ENCODE assay signal across 8 mouse cellular contexts in the genomic region with DNA sequence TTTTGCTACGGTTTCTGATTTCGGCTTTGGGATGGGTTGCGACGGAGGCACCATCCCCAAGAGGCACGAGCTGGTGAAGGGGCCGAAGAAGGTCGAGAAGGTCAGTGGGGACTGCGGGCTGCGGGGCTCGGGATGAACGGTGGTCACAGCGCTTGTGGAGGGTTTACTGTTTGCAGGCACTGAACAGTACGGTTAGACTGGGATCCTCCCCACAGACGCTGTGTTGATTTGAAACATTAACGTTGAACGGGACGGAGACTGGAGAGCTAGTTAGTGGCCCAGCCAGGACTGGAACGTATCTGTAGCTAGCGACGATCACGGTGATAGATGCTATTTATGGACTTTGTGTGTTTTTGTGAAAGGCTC. TPM values are rescaled to one million over a fixed set of nuclear protein-coding genes. Genes with fewer than 3 reads are reported as not detected.
DNase-seq lines count a peak whose midpoint lies in the region; ATAC-seq and TF ChIP-seq lines count a peak whose summit lies in the region.

No protein-coding gene starts in this region.

- no peaks in the 10 kb centered on the region for H3K27me3 ChIP-seq in kidney, postnatal 0 days (ENCODE audit: insufficient read depth, low read length)
- no peaks in the 10 kb centered on the region for H3K27me3 ChIP-seq in hindbrain, embryonic 16.5 days (replicated peaks; ENCODE audit: control insufficient read depth, insufficient read depth, low read length)
- no peaks in the 10 kb centered on the region for H3K27me3 ChIP-seq in midbrain, postnatal 0 days (ENCODE audit: insufficient read depth, low read length)

- intact Hi-C loops in gastrocnemius, postnatal 36 days (cut with DNase I): loop anchor here (5.0 to 10.0 kb wide), 2 partner anchors 63 to 216 kb away; no protein-coding TSS in a partner anchor

- peak overlapping the region; percentile 78 for H3K4me3 ChIP-seq in kidney, postnatal 0 days (replicated peaks; ENCODE audit: low read depth, low read length)
- peak overlapping the region; percentile 92 for H3K4me3 ChIP-seq in cortical plate, adult 2 months (ENCODE audit: insufficient read depth, low read length)
- peak overlapping the region; percentile 65 for H3K4me3 ChIP-seq in hindbrain, embryonic 16.5 days (ENCODE audit: low read length)
- H3K4me3 ChIP-seq in midbrain, postnatal 0 days (ENCODE audit: low read depth, low read length): peak overlapping the region; percentile 74

- H3K9me3 ChIP-seq in kidney, postnatal 0 days (replicated peaks; ENCODE audit: low read length): no peaks in the 10 kb centered on the region
- no peaks in the 10 kb centered on the region for H3K9me3 ChIP-seq in hindbrain, embryonic 16.5 days (ENCODE audit: control insufficient read depth, low read length)
- no peaks in the 10 kb centered on the region for H3K9me3 ChIP-seq in midbrain, postnatal 0 days (ENCODE audit: low read length)

- H3K4me2 ChIP-seq in kidney, postnatal 0 days (ENCODE audit: low read length): peak overlapping the region; percentile 85
- peak overlapping the region; percentile 80 for H3K4me2 ChIP-seq in hindbrain, embryonic 16.5 days (ENCODE audit: low read length)
- peak overlapping the region; percentile 92 for H3K4me2 ChIP-seq in midbrain, postnatal 0 days (ENCODE audit: low read depth, low read length, poor library complexity, severe bottlenecking)

- DNase-seq in kidney, postnatal 0 days (ENCODE audit: low spot score): no peak
- DNase-seq in kidney, adult 9 months: no peak
- no peak for DNase-seq in midbrain, postnatal 0 days (ENCODE audit: low spot score)
- DNase-seq in urinary bladder, adult 2 months (ENCODE audit: low spot score): no peak
- DNase-seq in urinary bladder, adult 18-20 months (ENCODE audit: low spot score in 2 of 2): no peak
- no peak for DNase-seq in gastrocnemius, postnatal 36 days

- peak overlapping the region; percentile 1; the same call in 1 of the 2 replicates for H3K27ac ChIP-seq in kidney, postnatal 0 days
- H3K27ac ChIP-seq in cortical plate, adult 2 months (ENCODE audit: insufficient read depth, low read length): no peak overlapping the region
- peak overlapping the region; percentile 60; the same call in 1 of the 2 replicates for H3K27ac ChIP-seq in hindbrain, embryonic 16.5 days (ENCODE audit: low read depth, low read length)
- H3K27ac ChIP-seq in midbrain, postnatal 0 days (ENCODE audit: low read depth, low read length): peak overlapping the region; percentile 57; the same call in 1 of the 2 replicates

- peaks cover 16% of the 10 kb centered on the region for H3K4me1 ChIP-seq in kidney, postnatal 0 days (replicated peaks; ENCODE audit: insufficient read depth, low read length)
- peaks cover 7% of the 10 kb centered on the region for H3K4me1 ChIP-seq in cortical plate, adult 2 months (ENCODE audit: control insufficient read depth, insufficient read depth, low read length)
- H3K4me1 ChIP-seq in hindbrain, embryonic 16.5 days (ENCODE audit: control insufficient read depth, insufficient read depth, low read depth, low read length): peaks cover 22% of the 10 kb centered on the region
- peaks cover 11% of the 10 kb centered on the region; the same call in 1 of the 2 replicates for H3K4me1 ChIP-seq in midbrain, postnatal 0 days (ENCODE audit: insufficient read depth, low read length)

- no peak for TF ChIP-seq CTCF in kidney, postnatal 0 days (IDR thresholded peaks at IDR 0.05; ENCODE audit: low read depth)
- no peak for TF ChIP-seq CTCF in cortical plate, adult 2 months (IDR thresholded peaks at IDR 0.05; ENCODE audit: extremely low read depth, insufficient read depth, low read length)
- no peak for TF ChIP-seq CTCF in midbrain, postnatal 0 days (IDR thresholded peaks at IDR 0.05)

- under 1% methylated on average over 21 of the region's 21 CpGs for WGBS in kidney, postnatal 0 days
- WGBS in hindbrain, embryonic 16.5 days: 0% methylated on average over 21 of the region's 21 CpGs
- under 1% methylated on average over 21 of the region's 21 CpGs for WGBS in midbrain, postnatal 0 days

- 0 out of 2 replicates have a peak, but pooled peaks cover 1% of the 10 kb centered on the region for H3K36me3 ChIP-seq in kidney, postnatal 0 days (ENCODE audit: insufficient read depth, low read length)
- H3K36me3 ChIP-seq in hindbrain, embryonic 16.5 days (ENCODE audit: control insufficient read depth, insufficient read depth, low read length): peaks cover under 1% of the 10 kb centered on the region; the same call in 1 of the 2 replicates
- peaks cover 7% of the 10 kb centered on the region for H3K36me3 ChIP-seq in midbrain, postnatal 0 days (ENCODE audit: insufficient read depth, low read length)

- H3K9ac ChIP-seq in kidney, postnatal 0 days (ENCODE audit: low read depth, low read length): peak overlapping the region; percentile 69
- H3K9ac ChIP-seq in hindbrain, embryonic 16.5 days (ENCODE audit: low read depth, low read length): peak overlapping the region; percentile 66
- peak overlapping the region; percentile 79 for H3K9ac ChIP-seq in midbrain, postnatal 0 days (replicated peaks; ENCODE audit: low read length, poor library complexity, severe bottlenecking)

- TF ChIP-seq POLR2A in cortical plate, adult 2 months (IDR thresholded peaks at IDR 0.05; ENCODE audit: extremely low read depth, insufficient read depth, low read length): no peak

- peak; percentile 62 for ATAC-seq in kidney, postnatal 0 days (replicated peaks; ENCODE audit: low FRiP score, low read depth)
- peak; percentile 78 for ATAC-seq in hindbrain, embryonic 16.5 days
- ATAC-seq in midbrain, postnatal 0 days (ENCODE audit: low FRiP score): peak; percentile 42

RNA-seq across cellular contexts. Expression of a gene that starts 0.3 kb away (rescaled TPM):
- polyA plus RNA-seq in kidney, postnatal 0 days (2015; fragmentation: Nextera tagmentation; extraction: Ambion mirVana): 73.2 and 83.9 TPM in 2 replicates
- 83.8 and 87.4 TPM in 2 replicates for polyA plus RNA-seq in cortical plate, adult 2 months (2012; rRNA removed)
- 95.1 and 96.1 TPM in 2 replicates for polyA plus RNA-seq in hindbrain, embryonic 16.5 days (2015; fragmentation: Nextera tagmentation; extraction: Ambion mirVana)
- 62.0 and 67.0 TPM in 2 replicates for total RNA-seq in midbrain, postnatal 0 days (2014; rRNA removed)
- 85.0 and 89.2 TPM in 2 replicates for polyA plus RNA-seq in midbrain, postnatal 0 days (2015; fragmentation: Nextera tagmentation; extraction: Ambion mirVana)
- polyA plus RNA-seq in urinary bladder, adult 2 months (2012; rRNA removed): 72.6 and 72.7 TPM in 2 replicates
- total RNA-seq in gastrocnemius, postnatal 36 days (2021): 10 to 100 TPM; 27.0 to 27.6 TPM

RNA-seq across cellular contexts. Expression of a gene that starts 17.8 kb away (rescaled TPM):
- polyA plus RNA-seq in kidney, postnatal 0 days (2015; fragmentation: Nextera tagmentation; extraction: Ambion mirVana): 0.50 and 0.51 TPM in 2 replicates
- polyA plus RNA-seq in cortical plate, adult 2 months (2012; rRNA removed): not detected in 2 replicates
- polyA plus RNA-seq in hindbrain, embryonic 16.5 days (2015; fragmentation: Nextera tagmentation; extraction: Ambion mirVana): 0.96 and 1.4 TPM in 2 replicates
- not detected in 2 replicates for total RNA-seq in midbrain, postnatal 0 days (2014; rRNA removed)
- 0.77 and 1.2 TPM in 2 replicates for polyA plus RNA-seq in midbrain, postnatal 0 days (2015; fragmentation: Nextera tagmentation; extraction: Ambion mirVana)
- polyA plus RNA-seq in urinary bladder, adult 2 months (2012; rRNA removed): 0.04 TPM in 1 of 2 replicates, not detected in the other
- total RNA-seq in gastrocnemius, postnatal 36 days (2021): not detected

RNA-seq across cellular contexts. Expression of a gene that starts 31.7 kb away (rescaled TPM):
- polyA plus RNA-seq in kidney, postnatal 0 days (2015; fragmentation: Nextera tagmentation; extraction: Ambion mirVana): 0.20 TPM in 1 of 2 replicates, not detected in the other
- 0.17 TPM in 1 of 2 replicates, not detected in the other for polyA plus RNA-seq in cortical plate, adult 2 months (2012; rRNA removed)
- 0.24 and 0.31 TPM in 2 replicates for polyA plus RNA-seq in hindbrain, embryonic 16.5 days (2015; fragmentation: Nextera tagmentation; extraction: Ambion mirVana)
- not detected in 2 replicates for total RNA-seq in midbrain, postnatal 0 days (2014; rRNA removed)
- 0.43 and 0.47 TPM in 2 replicates for polyA plus RNA-seq in midbrain, postnatal 0 days (2015; fragmentation: Nextera tagmentation; extraction: Ambion mirVana)
- 0.26 and 0.59 TPM in 2 replicates for polyA plus RNA-seq in urinary bladder, adult 2 months (2012; rRNA removed)
- total RNA-seq in gastrocnemius, postnatal 36 days (2021): under 1 TPM in 1 of 2 experiments, not detected in 1; 0.52 TPM

RNA-seq across cellular contexts. Expression of a gene that starts 47.0 kb away (rescaled TPM):
- polyA plus RNA-seq in kidney, postnatal 0 days (2015; fragmentation: Nextera tagmentation; extraction: Ambion mirVana): 0.13 and 0.14 TPM in 2 replicates
- polyA plus RNA-seq in cortical plate, adult 2 months (2012; rRNA removed): 0.45 and 0.46 TPM in 2 replicates
- polyA plus RNA-seq in hindbrain, embryonic 16.5 days (2015; fragmentation: Nextera tagmentation; extraction: Ambion mirVana): 0.06 and 0.19 TPM in 2 replicates
- total RNA-seq in midbrain, postnatal 0 days (2014; rRNA removed): 0.05 and 0.52 TPM in 2 replicates
- 0.07 and 0.11 TPM in 2 replicates for polyA plus RNA-seq in midbrain, postnatal 0 days (2015; fragmentation: Nextera tagmentation; extraction: Ambion mirVana)
- 0.88 and 1.3 TPM in 2 replicates for polyA plus RNA-seq in urinary bladder, adult 2 months (2012; rRNA removed)
- under 1 TPM; 0.25 to 0.33 TPM for total RNA-seq in gastrocnemius, postnatal 36 days (2021)
